Mouse (Mus musculus): ENCODE measurements around the gene Rsph10b.

GRCm38 (mm10) chr5:144015312-144015650 is 82.4 kb downstream of the Rsph10b start:
- no peak for TF ChIP-seq CTCF (IDR thresholded peaks at IDR 0.05; ENCODE audit: insufficient read depth, low read depth, low read length)
- TF ChIP-seq POLR2A (IDR thresholded peaks at IDR 0.05; ENCODE audit: insufficient read depth, low read depth, low read length), result no peak

All from olfactory bulb, adult 2 months (tissue).